Mouse (Mus musculus): ENCODE results near the gene Cnbd2. TPM values are rescaled to one million over a fixed set of nuclear protein-coding genes. Genes with fewer than 3 reads are reported as not detected.

The Cnbd2 gene
- polyA plus RNA-seq (2015; fragmentation: Nextera tagmentation; extraction: Ambion mirVana) = 10.3 and 12.2 TPM in 2 replicates

DNA sequence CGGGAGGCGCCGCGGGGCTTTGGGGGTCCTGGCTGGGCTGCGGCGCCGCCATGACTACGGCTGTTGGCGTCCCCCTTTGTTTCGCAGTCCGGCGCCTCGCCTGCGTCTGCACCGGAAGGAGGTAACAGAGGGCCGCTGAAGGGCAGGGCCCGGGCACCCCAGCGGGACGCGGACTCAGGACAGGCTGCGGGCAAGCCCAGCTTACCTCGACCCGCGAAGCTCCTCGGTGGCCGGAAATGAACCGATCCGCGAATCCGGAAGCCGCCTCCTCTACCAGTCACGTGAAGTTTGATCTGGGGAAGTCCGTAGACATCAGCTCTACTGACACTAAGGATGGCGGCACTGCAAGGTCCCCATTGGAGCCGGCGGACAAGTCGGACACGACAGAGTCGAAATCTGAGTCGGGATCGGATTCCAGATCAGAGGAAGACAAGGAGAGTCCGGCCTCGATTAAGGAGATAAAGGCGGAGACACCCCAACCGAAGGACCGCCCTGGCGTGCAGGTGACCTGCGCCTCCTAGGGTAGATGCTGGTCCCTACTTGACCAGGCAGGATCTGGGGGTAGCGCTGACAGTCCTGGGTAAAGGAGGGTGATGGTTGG is at the start of gene Cnbd2, which contains the start of gene Scand1:
Cnbd2 (plus strand) TSS at position 3 of the 601 bp plus-strand sequence.
Scand1 (minus strand) TSS at position 408 of the 601 bp plus-strand sequence.
- DNase-seq (ENCODE audit: low spot score) = peak; percentile 81

- no peak for DNase-seq (ENCODE audit: low spot score)
These were observed 48.8 kb upstream of the Cnbd2 start for GRCm38 (mm10) chr2:156263204-156263893.

GRCm38 (mm10) chr2:156267636-156268035 is 44.5 kb upstream of the Cnbd2 start:
- peak; percentile 70 for DNase-seq (ENCODE audit: low spot score)

GRCm38 (mm10) chr2:156272553-156272952 is 39.5 kb upstream of the Cnbd2 start:
- no peak for DNase-seq (ENCODE audit: low spot score)

DNA sequence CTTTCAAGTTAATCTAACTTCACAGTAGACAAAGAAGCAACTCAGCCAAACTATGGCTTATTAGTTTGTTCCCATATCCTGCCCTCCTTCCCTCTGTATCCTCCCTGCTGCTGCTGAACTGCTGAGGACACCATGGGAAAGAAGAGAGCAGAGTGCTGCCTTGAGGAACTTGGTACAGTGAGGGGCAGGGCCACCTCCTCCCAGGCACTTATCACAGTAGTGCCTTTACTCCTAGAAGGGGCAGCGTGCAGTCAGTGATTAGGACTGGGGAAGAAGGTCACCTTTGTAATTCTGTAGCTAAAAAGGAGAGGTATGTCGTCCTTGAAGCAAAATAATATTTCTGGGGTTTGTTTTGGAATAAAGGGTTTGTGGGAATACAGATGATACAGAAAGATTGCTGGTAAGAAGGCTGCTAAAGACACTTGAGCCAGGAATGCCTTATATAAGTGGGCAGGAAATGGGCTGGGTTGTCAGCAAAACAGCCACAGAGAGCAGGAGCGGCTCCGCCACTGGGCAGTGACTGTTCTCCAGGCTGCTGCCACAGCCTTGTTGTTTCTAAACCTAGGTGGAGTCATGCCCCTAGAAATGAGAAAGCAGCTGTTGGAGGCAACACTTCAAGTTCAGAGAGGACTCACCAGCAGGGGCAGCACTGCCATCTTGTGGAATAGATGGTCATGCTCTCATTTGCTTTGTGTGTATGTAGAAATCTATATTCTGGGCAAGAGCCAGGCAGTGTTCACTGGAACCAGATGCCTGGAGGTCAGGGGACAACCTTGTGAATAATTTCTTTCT is 33.7 kb upstream of the Cnbd2 start:
- DNase-seq (ENCODE audit: low spot score) = peak; percentile 91

- DNase-seq (ENCODE audit: low spot score) = no peak
These were observed 30.9 kb upstream of the Cnbd2 start for GRCm38 (mm10) chr2:156281227-156281626.

DNA sequence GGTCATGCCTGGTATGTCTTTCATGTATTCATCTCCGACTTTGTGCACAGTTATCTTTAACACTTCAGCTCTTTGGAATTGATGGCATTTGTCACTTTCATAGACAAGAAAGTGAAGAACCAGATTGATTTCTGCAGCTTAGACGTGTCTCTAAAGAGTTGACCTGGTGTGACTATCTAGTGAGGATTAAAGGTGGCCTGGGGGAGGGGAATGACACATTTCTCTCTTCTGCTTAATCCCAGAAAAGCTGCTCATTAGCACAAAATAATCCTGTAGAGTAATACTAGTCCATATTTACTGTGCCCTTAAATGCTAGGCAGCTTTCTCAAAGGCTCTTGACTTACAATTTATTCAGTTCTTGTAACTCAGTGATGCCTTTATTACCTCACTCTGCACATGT is 26.9 kb upstream of the Cnbd2 start:
- no peak for DNase-seq (ENCODE audit: low spot score)

- DNase-seq (ENCODE audit: low spot score) = no peak
These were observed 25.4 kb upstream of the Cnbd2 start for GRCm38 (mm10) chr2:156286733-156287132.

- DNase-seq (ENCODE audit: low spot score) = peak; percentile 55
These were observed 23.9 kb upstream of the Cnbd2 start for GRCm38 (mm10) chr2:156288222-156288621.

DNA sequence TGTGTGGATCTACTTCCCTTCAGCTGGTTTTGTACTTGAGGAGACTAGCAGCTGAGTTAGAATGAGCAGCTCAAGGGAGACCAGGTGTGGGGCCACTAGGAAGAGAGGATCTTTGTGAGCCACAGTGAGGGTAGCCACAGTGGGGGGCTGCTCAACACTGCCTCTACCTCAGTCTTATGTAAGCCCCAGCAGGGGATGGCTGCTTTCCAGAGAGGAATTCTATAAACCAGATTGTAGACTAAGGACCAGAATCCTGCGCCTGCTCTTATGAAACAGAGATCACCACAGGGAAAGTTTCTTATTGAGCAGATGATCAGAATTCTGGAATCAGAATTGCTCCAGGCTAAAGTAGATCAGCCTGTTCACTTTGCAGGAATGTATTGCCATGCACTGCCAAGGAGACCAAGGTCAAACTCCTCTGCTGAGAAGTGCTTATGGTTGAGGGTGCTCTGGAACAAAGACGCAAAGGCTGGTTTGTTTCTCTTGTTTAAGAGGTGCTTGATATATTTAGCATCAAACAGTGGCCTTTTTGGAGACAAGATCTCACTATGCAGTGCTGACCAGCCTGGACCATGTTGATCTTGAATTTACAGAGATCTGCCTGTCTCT is 22.4 kb upstream of the Cnbd2 start:
- peak; percentile 58 for DNase-seq (ENCODE audit: low spot score)

GRCm38 (mm10) chr2:156291998-156292397 is 20.1 kb upstream of the Cnbd2 start:
- DNase-seq (ENCODE audit: low spot score) = no peak

- no peak for DNase-seq (ENCODE audit: low spot score)
These were observed 16.5 kb upstream of the Cnbd2 start for GRCm38 (mm10) chr2:156295601-156296063.

DNA sequence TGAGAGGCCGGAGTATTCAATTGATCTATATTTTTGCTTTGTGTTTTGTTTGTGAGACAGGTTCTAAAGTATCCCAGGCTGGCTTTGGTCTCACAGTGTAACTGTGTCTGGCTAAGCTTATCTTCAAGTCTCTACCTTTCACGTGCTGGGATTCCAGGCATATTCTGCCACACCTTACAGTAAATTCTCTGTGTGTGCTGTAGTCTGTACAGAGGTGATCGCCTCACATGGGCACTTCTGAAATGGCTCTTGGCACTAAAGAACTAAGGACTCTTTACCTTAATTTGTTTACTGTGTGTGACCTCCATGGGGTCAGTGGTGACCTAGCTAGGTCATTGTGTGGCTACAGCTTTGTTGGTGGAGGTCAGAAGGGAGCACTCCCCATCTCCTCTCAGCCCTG is 15.9 kb upstream of the Cnbd2 start:
- no peak for DNase-seq (ENCODE audit: low spot score)

- DNase-seq (ENCODE audit: low spot score) = no peak
These were observed 14.4 kb upstream of the Cnbd2 start for GRCm38 (mm10) chr2:156297653-156298052.

DNA sequence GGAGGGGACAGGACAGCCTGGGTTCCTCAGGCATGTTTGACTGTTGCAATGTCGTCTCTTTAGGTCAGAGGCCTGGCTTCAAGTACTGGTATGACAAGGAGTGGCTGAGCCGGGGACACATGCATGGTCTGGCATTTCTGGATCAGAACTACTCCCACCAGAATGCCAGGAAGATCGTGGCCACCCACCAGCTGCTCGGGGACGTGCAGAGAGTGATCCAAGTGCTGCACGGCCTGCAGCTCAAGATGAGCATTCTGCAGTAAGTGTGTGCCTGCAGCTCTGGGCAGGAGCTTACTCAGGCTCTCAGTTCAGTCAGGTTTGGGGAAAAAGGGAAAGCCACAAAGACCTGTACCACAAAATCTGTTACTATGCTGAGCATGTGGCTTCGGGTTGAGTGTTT is 13.6 kb upstream of the Cnbd2 start:
- DNase-seq (ENCODE audit: low spot score) = no peak

DNA sequence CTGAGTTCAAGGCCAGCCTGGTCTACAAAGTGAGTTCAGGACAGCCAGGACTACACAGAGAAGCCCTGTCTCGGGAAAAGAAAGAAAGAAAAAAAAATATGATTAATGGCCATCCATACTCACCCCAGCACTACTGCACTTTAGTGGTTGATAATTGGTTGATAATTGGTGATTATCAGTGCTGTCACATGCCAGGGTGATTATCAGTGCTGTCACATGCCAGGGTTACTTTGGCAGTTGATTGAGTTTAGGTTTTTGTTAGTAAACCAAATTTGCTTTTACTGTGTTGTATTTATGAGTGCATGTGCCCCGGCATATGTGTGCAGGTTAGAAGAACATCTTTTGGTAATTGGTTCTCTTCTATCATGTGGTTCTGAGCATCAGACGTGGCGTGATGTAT is 10.0 kb upstream of the Cnbd2 start:
- no peak for DNase-seq (ENCODE audit: low spot score)

DNA sequence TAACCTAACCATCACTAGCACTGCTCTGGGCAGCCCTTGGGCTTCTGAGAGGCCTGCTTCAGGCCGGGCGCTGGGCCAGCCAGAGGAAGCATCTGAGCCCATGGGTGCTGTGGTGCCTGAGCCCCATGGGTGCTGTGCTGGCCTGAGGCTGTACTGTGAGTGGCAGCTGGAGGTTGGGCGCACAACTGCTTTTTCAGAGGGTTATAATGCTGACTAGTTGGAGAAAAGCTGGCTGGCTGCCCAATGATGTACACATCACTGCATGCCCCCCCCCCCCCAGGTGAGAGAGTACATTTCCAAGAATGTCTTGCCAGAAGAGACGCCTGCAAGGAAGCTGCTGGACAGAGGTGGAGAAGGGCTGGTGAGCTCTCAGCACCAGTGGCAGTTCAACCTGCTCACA is 7.7 kb upstream of the Cnbd2 start:
- DNase-seq (ENCODE audit: low spot score) = no peak

DNA sequence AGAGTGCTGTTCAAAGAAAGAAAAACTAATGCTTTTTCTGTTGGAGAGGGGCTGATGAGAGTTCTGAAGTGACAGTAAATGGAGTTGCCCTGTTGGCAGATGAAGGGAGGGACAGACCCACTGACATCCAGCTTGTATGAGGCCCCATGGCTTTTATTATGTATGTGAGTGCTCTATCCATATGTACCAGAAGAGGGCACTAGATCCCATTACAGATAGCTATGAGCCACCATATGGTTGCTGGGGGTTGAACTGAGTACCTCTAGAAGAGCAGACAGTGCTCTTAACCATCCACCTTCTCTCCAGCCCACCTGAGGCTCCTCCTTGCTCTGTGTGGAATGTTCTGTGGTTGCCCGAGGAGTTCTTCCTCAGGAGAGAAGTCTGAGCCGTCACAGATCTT is 6.3 kb upstream of the Cnbd2 start:
- peak; percentile 60 for DNase-seq (ENCODE audit: low spot score)

DNA sequence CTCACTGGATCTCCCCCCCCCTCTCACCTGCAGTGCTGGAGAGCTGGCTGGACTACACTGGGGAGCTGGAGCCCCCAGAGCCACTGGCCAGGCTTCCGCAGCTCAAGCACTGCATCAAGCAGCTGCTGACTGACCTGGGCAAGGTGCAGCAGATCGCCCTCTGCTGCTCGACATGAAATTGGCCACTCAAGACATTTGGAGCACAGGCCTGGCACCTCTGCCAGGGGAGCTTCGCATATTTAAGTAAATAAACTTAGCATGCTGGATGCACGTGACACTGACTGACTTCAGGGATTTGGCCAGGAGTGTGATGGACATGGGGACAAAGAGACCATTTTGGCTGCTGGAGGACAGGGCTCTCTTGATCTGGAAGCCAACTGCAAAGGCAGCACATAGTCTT is 4.8 kb upstream of the Cnbd2 start:
- DNase-seq (ENCODE audit: low spot score) = no peak

DNA sequence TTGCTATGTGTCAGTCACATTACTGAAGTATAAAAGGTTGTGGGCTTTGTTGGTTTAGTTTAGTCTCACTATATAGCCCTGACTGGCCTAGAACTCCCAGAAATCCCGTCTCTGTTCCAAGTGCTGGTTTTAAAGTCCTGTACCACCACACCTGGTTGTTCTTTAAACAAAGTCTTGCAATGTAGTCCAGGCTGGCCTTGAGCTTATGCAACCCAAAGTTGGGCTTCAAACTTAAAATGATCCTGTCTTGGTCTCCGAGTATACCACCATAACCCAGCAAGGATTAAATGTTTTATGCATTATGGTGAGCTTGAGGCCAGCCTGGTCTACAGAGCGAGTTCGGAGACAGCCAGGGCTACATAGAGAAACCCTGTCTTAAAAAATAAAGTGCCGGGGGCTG is 2.2 kb upstream of the Cnbd2 start:
- no peak for DNase-seq (ENCODE audit: low spot score)

- DNase-seq (ENCODE audit: low spot score) = no peak
These were observed 1.6 kb upstream of the Cnbd2 start for GRCm38 (mm10) chr2:156310455-156310854.

- no peak for DNase-seq (ENCODE audit: low spot score)
These were observed 1.2 kb upstream of the Cnbd2 start for GRCm38 (mm10) chr2:156310945-156311344.

Measured in thymus, postnatal 0 days (tissue).